Mouse (Mus musculus) frontal cortex, postnatal 14 days (tissue): ENCODE data around the gene Chac1.

Experiments used
- DNase-seq, 2 experiments: peaks; one replicate each; pipeline ENCODE4 v3.0.0; 2022; ENCODE audit warnings: low spot score in 2 of 2

The Chac1 gene

DNA sequence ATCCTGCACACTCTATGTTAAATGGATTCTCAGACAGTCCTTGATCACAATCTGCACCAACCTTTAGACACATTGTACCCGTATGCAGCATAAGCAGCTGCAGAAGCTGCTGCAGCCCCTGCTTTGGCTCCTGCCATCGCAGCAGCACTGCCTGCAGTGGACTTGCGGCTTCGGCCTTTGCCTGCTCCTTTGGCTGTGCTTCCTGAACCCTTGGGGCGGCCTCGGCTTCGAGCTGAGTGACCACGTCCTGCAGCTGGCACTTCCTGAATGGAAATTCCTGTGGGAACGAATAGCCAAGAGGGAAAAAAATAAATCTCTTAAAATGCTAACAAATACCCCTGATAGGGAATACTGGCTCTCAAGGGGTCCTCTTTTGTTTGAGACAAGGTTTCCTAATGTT lies 26.3 kb downstream of the Chac1 start:
- no peak for DNase-seq

DNA sequence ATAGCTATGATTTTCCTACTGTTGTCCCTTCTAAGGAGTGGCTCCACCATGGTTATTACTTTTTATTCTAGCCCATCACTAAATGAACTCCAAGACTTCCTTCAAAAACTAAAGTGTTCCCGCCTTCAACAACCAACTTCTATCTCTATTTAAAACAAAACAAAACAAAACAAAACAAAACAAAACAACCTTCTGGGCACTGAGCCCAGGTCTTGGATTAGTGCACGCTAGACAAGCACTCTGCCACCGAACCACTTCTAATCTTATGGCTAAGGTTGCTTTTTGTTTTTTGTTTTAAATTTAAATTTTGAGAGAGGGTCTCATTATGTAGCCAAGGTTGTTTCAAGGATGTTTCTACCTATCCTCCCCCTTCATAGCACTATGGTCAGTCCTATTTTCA lies 26.8 kb downstream of the Chac1 start:
- no peak for DNase-seq

DNA sequence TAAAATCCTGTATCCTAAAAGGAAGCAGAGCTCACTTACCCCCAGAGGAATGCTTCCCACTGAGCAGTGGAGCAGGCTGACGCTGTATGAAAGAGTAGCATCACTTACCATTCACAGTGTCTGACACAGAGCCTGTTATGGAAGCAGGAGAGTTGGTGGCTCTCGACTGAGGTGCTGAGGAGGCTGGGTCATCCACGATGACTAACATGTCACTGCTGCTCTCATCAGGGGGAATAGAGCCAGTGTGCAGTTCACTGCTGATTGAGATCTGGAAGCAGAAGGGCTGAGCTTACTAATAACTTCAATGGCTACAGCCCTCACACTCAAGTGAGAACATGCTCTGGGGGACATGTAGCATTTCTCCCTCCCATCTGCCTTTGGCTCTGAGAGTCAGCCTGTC lies 28.4 kb downstream of the Chac1 start:
- no peak for DNase-seq

DNA sequence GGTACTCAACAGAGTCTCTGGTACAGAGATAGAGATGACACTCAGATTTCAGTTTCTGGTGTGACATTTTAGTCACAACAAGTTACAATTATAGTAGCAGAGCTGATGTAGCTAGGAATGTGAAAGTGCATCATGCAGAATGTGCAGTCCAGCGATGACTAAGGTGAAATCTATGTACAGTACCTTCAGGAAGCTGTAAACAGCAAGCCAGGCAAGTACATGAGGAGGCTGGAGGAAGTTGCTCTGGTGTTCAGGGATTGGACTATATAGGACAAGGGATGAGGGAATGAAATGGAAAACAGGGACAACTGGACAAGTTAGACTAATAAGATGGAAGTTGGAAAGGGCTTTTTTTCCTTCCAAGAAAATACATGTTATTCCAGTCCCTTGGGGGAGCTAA lies 37.2 kb downstream of the Chac1 start:
- DNase-seq = no peak

DNA sequence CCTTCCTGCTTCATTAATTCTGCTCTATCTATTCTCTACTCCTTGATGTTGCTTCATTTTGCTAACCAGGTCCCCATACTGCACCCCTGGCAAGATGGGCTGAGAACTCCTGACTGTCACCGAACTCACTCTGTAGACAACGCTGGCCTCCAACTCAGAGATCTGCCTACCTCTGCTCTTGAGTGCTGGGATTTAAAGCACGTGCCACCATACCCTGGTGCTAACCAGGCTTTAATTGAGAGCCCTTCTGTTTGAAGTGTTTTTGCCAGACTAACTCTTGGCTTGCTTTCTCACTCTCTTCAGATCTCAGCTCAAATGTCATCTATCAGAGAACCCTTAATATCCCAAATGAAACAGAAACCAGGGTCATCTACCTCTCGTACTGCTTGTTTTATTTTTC lies 39.0 kb downstream of the Chac1 start:
- DNase-seq = no peak

DNA sequence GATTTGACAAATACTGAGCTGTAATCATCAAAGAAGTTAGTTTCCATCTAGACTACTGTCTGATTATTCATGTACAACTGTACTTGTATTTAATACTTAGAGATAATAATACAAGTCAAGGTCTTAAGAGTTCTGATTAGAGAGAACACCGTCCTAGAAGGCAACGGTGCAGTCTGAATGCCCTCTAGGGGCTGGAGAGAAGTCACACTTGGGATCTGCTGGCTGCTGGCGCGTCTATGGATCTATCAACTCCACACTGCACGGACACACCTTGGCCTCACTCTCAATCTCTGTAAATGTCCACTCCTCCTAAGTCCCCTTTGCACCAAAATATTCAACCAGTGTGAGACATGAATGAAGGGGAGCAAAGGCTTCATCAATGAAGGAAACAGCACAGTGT lies 47.2 kb downstream of the Chac1 start:
- DNase-seq = no peak

DNA sequence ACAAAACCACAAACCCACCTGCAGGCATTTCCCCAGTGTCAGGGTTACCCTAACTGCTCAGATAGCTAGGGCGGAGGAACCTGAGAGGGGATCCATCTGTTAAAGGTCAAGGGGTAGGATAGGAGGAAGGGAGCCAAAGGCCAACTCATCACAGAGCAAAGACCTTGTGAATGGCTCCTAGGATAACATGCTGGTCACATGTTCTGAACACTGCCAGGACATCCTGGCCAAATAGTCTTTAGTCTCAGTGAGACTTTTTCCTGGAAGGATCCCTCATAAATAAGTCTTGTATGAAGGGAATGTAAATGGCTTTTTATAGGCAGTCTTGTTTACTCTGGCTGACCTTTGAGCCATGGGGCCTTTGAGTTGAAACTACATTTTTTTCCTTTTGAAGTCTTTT lies 47.6 kb downstream of the Chac1 start:
- no peak for DNase-seq

DNA sequence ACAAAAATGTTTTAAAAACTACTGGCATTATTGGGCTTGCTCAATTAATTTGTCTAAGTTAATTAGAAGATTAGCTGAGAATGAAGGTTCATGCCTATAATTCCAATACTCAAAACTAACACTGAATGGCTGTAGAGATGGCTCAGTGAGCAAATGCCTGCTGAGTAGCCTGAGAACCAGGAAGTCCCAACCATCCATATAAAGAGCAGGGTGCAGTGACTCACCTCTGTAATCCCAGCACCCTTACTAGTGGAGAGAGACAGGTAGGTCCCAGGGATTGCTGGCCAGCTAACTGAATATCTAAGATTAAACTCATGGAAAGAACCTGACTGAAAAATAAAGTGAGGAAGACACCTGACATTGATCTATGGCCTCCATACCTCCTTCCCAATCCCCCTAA lies 48.3 kb downstream of the Chac1 start:
- no peak for DNase-seq
